Mouse (Mus musculus) liver, embryonic 11.5 days (tissue): ENCODE results near the gene Hs6st2. TPM values are rescaled to one million over a fixed set of nuclear protein-coding genes. Genes with fewer than 3 reads are reported as not detected.

ENCODE experiments used
- ATAC-seq: fragments of 200-750 bp; cut with Nextera tagmentation; replicated peaks from 2 replicates; pipeline ENCODE4 v1.8.0; 2017; ENCODE audit warnings: moderate number of reproducible peaks, mild to moderate bottlenecking, moderate TSS enrichment, moderate library complexity; ENCODE audit not compliant: low FRiP score
- DNase-seq: peaks from one replicate; pipeline ENCODE4 v3.0.0-alpha.2; 2017; ENCODE audit warnings: low spot score
- H3K27ac ChIP-seq: fragments of 300-500 bp; sonication (generic); 2 replicates; pipeline ENCODE4 v1.5.1; 2014; ENCODE audit warnings: mild to moderate bottlenecking, low read depth, low read length, control low read depth
- H3K27me3 ChIP-seq: fragments of 300-500 bp; sonication (generic); replicated peaks from 2 replicates; pipeline ENCODE4 v1.6.1; 2014; ENCODE audit warnings: low read length, mixed read lengths; ENCODE audit not compliant: control insufficient read depth, insufficient read depth
- H3K36me3 ChIP-seq: fragments of 300-500 bp; sonication (generic); 2 replicates; pipeline ENCODE4 v1.6.1; 2014; ENCODE audit warnings: mild to moderate bottlenecking, low read length, moderate library complexity, mixed read lengths; ENCODE audit not compliant: control insufficient read depth, insufficient read depth
- H3K4me1 ChIP-seq: fragments of 300-500 bp; sonication (generic); replicated peaks from 2 replicates; pipeline ENCODE4 v1.6.1; 2014; ENCODE audit warnings: low read length, mixed read lengths; ENCODE audit not compliant: control insufficient read depth, insufficient read depth
- H3K4me2 ChIP-seq: fragments of 300-500 bp; sonication (generic); 2 replicates; pipeline ENCODE4 v1.6.1; 2014; ENCODE audit warnings: mild to moderate bottlenecking, control low read depth, moderate library complexity
- H3K4me3 ChIP-seq: fragments of 300-500 bp; sonication (generic); 2 replicates; pipeline ENCODE4 v1.5.1; 2014; ENCODE audit warnings: low read depth, low read length, control low read depth
- H3K9ac ChIP-seq: fragments of 300-500 bp; sonication (generic); 2 replicates; pipeline ENCODE4 v1.6.1; 2014; ENCODE audit warnings: low read depth, low read length, control low read depth
- H3K9me3 ChIP-seq: fragments of 300-500 bp; sonication (generic); 2 replicates; pipeline ENCODE4 v1.6.1; 2016; ENCODE audit warnings: low read length, inconsistent platforms, mixed read lengths; ENCODE audit not compliant: control insufficient read depth
- WGBS: fragments of 180-500 bp; shearing (Covaris S2); extraction: QIAGEN DNeasy Blood & Tissue Kit; methylation state at CpG from one replicate; pipeline ENCODE4 v1.1.7; 2014; 5-methylcytosine and 5-hydroxymethylcytosine counted together
- polyA plus RNA-seq: library from polyadenylated mRNA; unstranded; fragments of >200 nt; fragmentation: Nextera tagmentation; extraction: Ambion mirVana; gene quantifications from 2 replicates; pipeline ENCODE4 v1.2.1, GENCODE M21; 2014

The Hs6st2 gene
- polyA plus RNA-seq, 1 experiment from 2014 or later: 6.7 TPM

DNA sequence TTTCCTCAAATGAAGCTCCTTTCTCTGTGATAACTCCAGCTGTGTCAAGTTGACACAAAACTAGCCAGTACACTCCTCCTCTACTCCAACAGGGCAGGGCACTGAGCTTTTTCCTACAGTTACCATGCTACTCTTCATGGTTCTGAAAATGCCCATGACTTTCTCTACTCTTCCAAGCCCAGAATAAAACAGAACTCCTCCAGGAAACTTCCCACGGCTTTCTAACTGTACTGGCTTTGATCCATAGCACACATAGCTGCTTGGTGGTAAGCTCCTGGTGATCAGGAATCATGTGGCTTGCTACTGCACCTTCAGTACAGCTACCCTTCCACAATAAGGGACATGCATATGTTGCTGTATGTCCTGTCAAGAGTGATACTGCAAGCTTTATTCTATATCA lies 150.5 kb downstream of the Hs6st2 start:
- Histone ChIP-seq H3K4me3 (no peak overlapping the region), H3K9ac (no peak overlapping the region)

DNA sequence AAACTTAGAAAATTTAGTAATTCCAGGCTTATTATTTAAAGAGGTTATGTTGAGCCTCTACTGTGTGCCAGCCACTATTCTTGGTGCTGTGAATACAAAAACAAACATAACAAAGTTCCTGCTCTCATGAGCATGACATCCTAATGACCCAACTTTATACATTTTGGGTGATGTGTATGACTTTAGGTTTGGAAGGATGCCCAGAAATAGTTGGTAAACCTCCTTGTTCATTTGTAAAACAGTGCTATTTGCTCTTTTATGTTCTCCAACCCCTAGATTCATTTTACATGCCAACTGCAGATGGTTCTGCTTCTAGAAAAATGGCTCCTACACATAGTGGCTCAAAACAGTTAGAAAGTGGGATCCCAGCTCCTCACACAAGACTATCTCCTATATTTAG lies 153.1 kb downstream of the Hs6st2 start:
- no peaks in the 10 kb centered on the region for H3K9me3 ChIP-seq
- H3K4me1 ChIP-seq: no peaks in the 10 kb centered on the region
- no peaks in the 10 kb centered on the region for H3K36me3 ChIP-seq
- H3K4me3 ChIP-seq: no peak overlapping the region
- H3K27ac ChIP-seq: no peak overlapping the region
- no peak overlapping the region for H3K4me2 ChIP-seq
- H3K9ac ChIP-seq: no peak overlapping the region
- DNase-seq (no peak), ATAC-seq (no peak)
- H3K27me3 ChIP-seq: no peaks in the 10 kb centered on the region

More for the DNA sequence above, 150.5 kb downstream of the Hs6st2 start:
- WGBS: 70% methylated on average over 1 of the region's 1 CpGs
- DNase-seq: no peak
- H3K27ac ChIP-seq: no peak overlapping the region
- no peaks in the 10 kb centered on the region for H3K27me3 ChIP-seq
- no peak for ATAC-seq
- no peaks in the 10 kb centered on the region for H3K36me3 ChIP-seq
- H3K4me1 ChIP-seq: no peaks in the 10 kb centered on the region
- H3K9me3 ChIP-seq: no peaks in the 10 kb centered on the region
- no peak overlapping the region for H3K4me2 ChIP-seq

DNA sequence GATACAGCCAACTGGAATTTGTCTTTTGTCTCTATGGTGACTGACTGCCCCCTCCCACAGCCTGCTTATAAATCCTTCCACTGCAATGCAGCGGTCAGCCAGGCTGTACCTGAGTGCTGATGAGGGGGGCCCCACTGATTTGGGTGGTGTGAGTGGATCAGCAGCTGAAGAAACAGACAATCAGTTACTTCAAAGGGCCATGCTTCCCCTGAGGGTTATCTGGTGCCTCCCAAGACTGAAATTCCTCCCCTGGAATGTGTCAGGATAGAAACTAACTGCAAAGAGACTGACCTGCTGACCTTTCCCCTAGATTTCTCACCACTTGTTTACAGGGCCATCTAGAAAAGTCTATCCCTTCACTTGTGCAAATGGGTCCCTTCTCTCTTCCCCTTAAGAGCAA lies 166.8 kb downstream of the Hs6st2 start:
- no peak for DNase-seq

DNA sequence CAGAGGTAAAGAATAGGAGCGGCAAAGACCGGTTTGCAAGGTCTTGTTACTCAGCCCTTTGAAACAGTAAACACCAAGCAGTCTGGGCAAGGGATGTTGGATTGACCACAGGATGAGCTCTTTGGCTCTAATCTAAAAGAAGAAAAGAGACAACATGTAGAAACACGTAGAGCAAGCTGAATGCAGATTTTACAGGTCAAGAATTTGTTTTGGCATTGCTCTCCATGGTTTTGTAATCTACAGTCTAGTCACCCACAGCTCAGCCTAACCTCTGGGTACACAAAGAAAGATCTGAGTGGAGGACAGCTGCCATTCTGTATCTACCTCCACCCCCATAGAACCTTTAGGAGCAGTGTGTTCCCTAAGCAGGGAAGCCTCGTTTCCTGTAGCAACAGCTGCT lies 175.1 kb downstream of the Hs6st2 start:
- H3K4me3 ChIP-seq: no peak overlapping the region
- no peaks in the 10 kb centered on the region for H3K36me3 ChIP-seq
- ATAC-seq: no peak
- peaks cover 6% of the 10 kb centered on the region for H3K27me3 ChIP-seq
- no peak overlapping the region for H3K9ac ChIP-seq
- H3K27ac ChIP-seq: no peak overlapping the region
- H3K4me2 ChIP-seq: no peak overlapping the region
- DNase-seq: no peak
- no peaks in the 10 kb centered on the region for H3K9me3 ChIP-seq
- H3K4me1 ChIP-seq: no peaks in the 10 kb centered on the region
- 71% methylated on average over 4 of the region's 4 CpGs for WGBS

More for the DNA sequence above, 166.8 kb downstream of the Hs6st2 start:
- Histone ChIP-seq H3K9me3 (no peaks in the 10 kb centered on the region), H3K27ac (no peak overlapping the region), H3K4me3 (no peak overlapping the region), H3K27me3 (no peaks in the 10 kb centered on the region), H3K9ac (no peak overlapping the region), H3K4me2 (no peak overlapping the region), H3K36me3 (no peaks in the 10 kb centered on the region), H3K4me1 (no peaks in the 10 kb centered on the region)
- no peak for ATAC-seq
- 50% methylated on average over 1 of the region's 1 CpGs for WGBS

DNA sequence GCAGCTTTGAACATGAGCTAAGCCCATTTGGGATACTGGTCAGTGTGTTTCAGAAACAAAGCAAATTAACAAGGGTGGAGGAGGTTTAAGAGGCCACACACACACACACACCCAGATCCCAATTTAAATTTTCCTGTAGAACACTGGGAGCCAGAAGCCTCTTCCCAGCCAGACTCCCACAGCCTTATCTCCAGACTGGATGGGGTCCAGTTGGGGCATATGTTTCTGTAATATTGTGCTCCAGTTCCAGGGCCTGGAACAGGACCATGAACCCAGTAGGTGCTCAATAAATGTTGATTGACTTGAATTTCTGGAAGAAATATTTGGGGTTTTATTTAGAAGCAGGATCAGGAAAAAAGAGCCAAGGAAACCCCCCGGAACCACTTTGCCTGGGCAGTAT lies 176.0 kb downstream of the Hs6st2 start:
- DNase-seq (no peak), ATAC-seq (no peak)
- Histone ChIP-seq H3K4me1 (no peaks in the 10 kb centered on the region), H3K27me3 (peaks cover 6% of the 10 kb centered on the region), H3K9me3 (no peaks in the 10 kb centered on the region), H3K9ac (no peak overlapping the region), H3K36me3 (no peaks in the 10 kb centered on the region), H3K4me3 (no peak overlapping the region), H3K4me2 (no peak overlapping the region), H3K27ac (no peak overlapping the region)
- WGBS: 70% methylated on average over 1 of the region's 1 CpGs

DNA sequence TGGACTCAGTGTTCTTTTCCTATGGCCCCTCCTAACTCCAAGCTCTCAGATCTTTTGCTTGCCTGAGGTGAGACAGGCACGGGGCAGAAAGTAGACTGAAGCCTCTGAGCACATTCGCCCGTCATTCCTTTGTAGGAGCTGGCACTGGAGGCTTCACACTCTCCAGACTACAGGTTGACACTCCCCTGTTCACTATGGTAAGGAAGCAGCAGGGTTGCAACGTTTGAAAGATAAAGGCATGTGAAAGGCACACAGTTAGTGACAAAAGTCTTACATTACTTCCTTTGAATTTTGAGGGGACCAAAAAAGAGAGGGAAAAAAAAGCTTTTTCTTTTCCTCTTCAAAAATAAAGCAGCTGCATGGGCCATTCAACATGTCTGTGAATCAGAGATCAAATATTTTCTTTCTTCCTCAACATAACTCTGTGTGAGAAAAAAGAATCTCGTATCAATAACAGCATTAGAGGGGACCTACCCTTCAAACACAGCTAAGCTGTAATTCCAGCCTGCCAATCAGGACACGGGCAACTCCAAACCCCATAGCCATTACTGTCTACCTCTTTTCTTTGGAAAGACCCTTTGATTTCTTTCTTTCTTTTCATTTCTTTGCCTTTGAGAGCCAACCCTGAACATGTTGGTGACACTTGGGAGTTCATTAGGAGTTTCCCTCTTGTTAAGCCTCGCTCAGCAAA lies 177.7 kb downstream of the Hs6st2 start:
- Histone ChIP-seq H3K4me3 (no peak overlapping the region), H3K27ac (no peak overlapping the region), H3K9ac (no peak overlapping the region), H3K4me1 (no peaks in the 10 kb centered on the region), H3K36me3 (no peaks in the 10 kb centered on the region), H3K4me2 (no peak overlapping the region), H3K27me3 (peaks cover 6% of the 10 kb centered on the region), H3K9me3 (no peaks in the 10 kb centered on the region)
- ATAC-seq (no peak), DNase-seq (no peak)
- WGBS: 58% methylated on average over 7 of the region's 7 CpGs

DNA sequence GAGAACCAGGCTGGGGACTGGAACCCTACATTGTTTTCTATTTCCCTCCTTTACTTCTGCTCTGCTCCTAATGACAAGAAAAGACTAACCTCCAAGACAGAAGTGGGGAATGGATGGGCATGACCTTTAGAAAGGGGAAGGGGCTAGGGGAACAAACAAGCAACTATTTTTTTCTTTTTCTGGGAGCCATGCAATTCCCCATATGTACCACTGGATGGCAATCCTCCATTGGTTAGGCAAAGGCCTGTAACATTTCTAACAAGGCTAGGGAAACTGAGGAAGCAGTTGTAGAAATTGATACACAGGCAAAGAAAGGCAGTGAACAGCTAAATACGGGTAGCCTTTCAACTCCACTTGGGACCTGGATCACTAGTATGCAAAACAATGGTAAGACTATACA lies 183.8 kb downstream of the Hs6st2 start:
- 54% methylated on average over 1 of the region's 1 CpGs for WGBS
- no peaks in the 10 kb centered on the region for H3K9me3 ChIP-seq

DNA sequence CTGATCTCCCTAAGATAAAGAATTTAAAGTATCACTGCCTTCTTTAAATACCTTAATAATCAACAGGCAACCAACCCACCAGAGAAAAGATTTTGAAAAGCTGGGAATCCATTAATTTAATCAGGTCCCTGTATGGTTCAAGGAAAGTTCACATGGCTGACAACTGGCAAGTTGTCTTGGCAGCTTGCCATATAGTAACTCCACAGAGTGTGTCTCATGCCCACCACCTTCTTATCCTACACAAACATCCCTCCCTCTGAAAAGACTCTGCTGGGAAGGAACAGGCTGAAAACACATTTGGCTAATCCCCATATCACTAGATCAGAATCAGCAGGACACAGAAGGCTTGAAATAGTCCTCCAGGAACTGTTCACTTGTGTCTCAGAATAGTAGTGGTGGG lies 193.3 kb downstream of the Hs6st2 start:
- no peaks in the 10 kb centered on the region; the same call in 1 of the 2 replicates for H3K27me3 ChIP-seq
- H3K9me3 ChIP-seq: no peaks in the 10 kb centered on the region
- no peak overlapping the region for H3K4me3 ChIP-seq
- no peak for ATAC-seq
- no peak overlapping the region for H3K9ac ChIP-seq
- H3K4me2 ChIP-seq: no peak overlapping the region
- DNase-seq: no peak
- no peaks in the 10 kb centered on the region for H3K4me1 ChIP-seq
- H3K36me3 ChIP-seq: no peaks in the 10 kb centered on the region
- no peak overlapping the region for H3K27ac ChIP-seq

More for the DNA sequence above, 183.8 kb downstream of the Hs6st2 start:
- Histone ChIP-seq H3K27me3 (no peaks in the 10 kb centered on the region; the same call in 1 of the 2 replicates), H3K27ac (no peak overlapping the region), H3K9ac (no peak overlapping the region), H3K4me2 (no peak overlapping the region), H3K4me1 (no peaks in the 10 kb centered on the region), H3K4me3 (no peak overlapping the region), H3K36me3 (no peaks in the 10 kb centered on the region)
- ATAC-seq (no peak), DNase-seq (no peak)

DNA sequence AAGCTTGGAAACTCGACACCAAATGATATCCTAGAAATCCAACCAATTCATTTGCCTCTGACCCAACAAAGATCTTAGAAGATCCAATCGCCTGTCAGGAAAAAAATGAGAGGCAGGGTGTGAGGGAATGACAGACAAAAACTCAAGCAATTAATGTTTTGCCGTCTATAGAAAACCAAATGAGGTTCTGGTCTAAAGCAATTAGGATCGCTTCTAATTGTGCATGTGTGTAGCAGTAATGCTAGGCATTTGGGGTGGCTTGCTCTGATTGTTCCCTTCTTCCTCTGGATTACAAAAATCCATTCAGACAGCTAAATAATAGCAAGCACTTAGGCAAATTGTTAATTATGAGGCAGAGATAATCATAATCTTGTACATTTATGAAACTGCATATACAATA lies 212.2 kb downstream of the Hs6st2 start:
- no peak overlapping the region for H3K27ac ChIP-seq
- H3K4me1 ChIP-seq: no peaks in the 10 kb centered on the region
- no peak overlapping the region for H3K9ac ChIP-seq
- H3K27me3 ChIP-seq: 0 out of 2 replicates have a peak, but pooled peaks cover 1% of the 10 kb centered on the region
- H3K4me3 ChIP-seq: no peak overlapping the region
- WGBS: 84% methylated on average over 4 of the region's 4 CpGs
- no peak overlapping the region for H3K4me2 ChIP-seq
- ATAC-seq (no peak), DNase-seq (no peak)
- no peaks in the 10 kb centered on the region for H3K9me3 ChIP-seq
- no peaks in the 10 kb centered on the region for H3K36me3 ChIP-seq
